Mouse (Mus musculus): ENCODE results near the gene Gjb5. TPM values are rescaled to one million over a fixed set of nuclear protein-coding genes. Genes with fewer than 3 reads are reported as not detected.

The Gjb5 gene
- polyA plus RNA-seq, 1 experiment from 2014 or later = 0.37 TPM

DNA sequence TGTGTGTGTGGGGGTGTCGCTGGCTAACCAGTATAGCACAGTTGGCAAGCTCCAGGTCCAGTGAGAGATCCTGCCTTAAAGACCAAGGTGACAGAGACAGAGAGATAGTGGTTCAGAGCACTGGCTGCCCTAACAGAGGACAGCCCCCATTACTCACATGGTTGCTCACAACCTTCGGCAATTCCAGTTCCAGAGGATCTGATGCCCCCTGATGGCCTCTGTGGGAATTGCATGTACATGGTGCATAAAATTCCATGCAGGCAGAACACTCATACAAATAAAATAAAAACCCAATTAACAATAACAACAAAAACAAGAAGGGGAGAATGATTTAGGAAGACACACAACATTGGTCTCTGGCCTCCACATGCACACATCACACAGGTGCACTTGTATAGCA lies 12.5 kb upstream of the Gjb5 start:
- Histone ChIP-seq H3K27ac (replicated peaks) (no peak overlapping the region), H3K4me2 (no peak overlapping the region), H3K36me3 (no peaks in the 10 kb centered on the region), H3K9ac (no peak overlapping the region), H3K4me1 (peaks cover 41% of the 10 kb centered on the region), H3K9me3 (no peaks in the 10 kb centered on the region), H3K4me3 (no peak overlapping the region), H3K27me3 (replicated peaks) (peaks cover 2% of the 10 kb centered on the region; the same call in 1 of the 2 replicates)
- WGBS = 48% methylated on average over 2 of the region's 2 CpGs
- ATAC-seq (ENCODE audit: extremely low read depth, insufficient number of reproducible peaks, low FRiP score, low TSS enrichment) = no peak

DNA sequence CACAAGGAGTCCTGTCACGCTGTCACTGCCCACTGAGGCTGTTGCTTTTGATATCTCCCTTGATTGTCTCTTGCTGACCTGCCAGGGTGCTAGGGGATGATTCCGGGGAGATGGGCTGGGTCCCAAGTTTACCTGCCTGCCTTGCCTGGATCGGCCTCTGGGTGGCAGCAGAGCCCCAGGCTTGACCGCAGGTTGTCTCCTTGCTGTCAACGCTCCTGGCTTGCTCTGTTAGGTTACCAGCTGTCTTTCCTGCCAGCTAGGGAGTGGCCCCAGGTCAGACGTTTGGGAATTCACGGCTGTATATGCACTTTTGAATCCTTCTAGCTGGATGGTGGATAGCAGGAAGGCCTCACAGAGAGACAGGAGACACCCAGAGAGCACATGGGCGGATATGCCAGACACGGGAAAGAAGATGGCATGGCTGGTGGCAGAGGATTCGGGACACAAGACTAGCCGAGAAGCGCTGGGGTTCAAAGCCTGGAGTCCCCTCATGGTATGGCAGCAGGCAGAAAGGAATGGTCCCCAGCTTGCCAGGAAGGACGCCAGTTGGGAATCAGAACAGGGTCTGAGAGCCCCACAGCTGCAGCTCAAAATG lies 10.5 kb upstream of the Gjb5 start:
- ATAC-seq (ENCODE audit: extremely low read depth, insufficient number of reproducible peaks, low FRiP score, low TSS enrichment) = no peak
- peaks cover 42% of the 10 kb centered on the region for H3K4me1 ChIP-seq

GRCm38 (mm10) chr4:127365834-127366233 lies 7.9 kb upstream of the Gjb5 start:
- Histone ChIP-seq H3K9me3 (no peaks in the 10 kb centered on the region), H3K27me3 (replicated peaks) (peaks cover under 1% of the 10 kb centered on the region; the same call in 1 of the 2 replicates), H3K4me1 (peaks cover 22% of the 10 kb centered on the region), H3K27ac (replicated peaks) (0 out of 2 replicates have a peak overlapping the region, but pooled peaks have one; percentile 26), H3K4me3 (no peak overlapping the region), H3K9ac (no peak overlapping the region), H3K4me2 (no peak overlapping the region), H3K36me3 (no peaks in the 10 kb centered on the region)
- no peak for ATAC-seq (ENCODE audit: extremely low read depth, insufficient number of reproducible peaks, low FRiP score, low TSS enrichment)
- 4% methylated on average over 4 of the region's 4 CpGs for WGBS

More for the DNA sequence above, 10.5 kb upstream of the Gjb5 start:
- 21% methylated on average over 13 of the region's 13 CpGs for WGBS
- Histone ChIP-seq H3K4me3 (no peak overlapping the region), H3K9me3 (no peaks in the 10 kb centered on the region), H3K27ac (replicated peaks) (no peak overlapping the region), H3K9ac (no peak overlapping the region), H3K4me2 (no peak overlapping the region), H3K27me3 (replicated peaks) (peaks cover 2% of the 10 kb centered on the region; the same call in 1 of the 2 replicates), H3K36me3 (no peaks in the 10 kb centered on the region)

DNA sequence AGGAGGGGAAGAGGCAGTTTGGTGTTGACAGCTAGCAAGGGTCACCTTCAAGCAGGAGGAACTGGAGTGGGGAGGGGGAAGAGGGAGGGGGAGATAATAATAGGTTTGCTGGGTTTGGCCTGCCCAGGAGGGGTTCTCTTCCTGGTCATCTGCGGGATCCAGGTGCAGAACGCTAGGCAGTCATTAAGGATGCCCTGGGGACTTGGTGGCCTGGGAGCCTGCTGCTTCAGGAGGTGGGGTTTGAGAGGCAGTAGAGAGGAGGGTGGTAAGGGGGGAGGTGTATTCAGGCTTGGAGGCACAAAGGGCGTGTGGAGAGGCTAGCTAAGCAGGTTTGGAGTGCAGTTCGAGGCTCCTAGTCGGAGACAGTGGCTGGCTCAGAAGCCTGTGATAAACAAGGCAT lies 7.5 kb upstream of the Gjb5 start:
- no peak overlapping the region for H3K4me2 ChIP-seq
- no peak overlapping the region for H3K4me3 ChIP-seq
- WGBS = 20% methylated on average over 5 of the region's 5 CpGs
- ATAC-seq (ENCODE audit: extremely low read depth, insufficient number of reproducible peaks, low FRiP score, low TSS enrichment) = no peak; the same call in 1 of the 2 replicates
- no peak overlapping the region for H3K9ac ChIP-seq
- 0 out of 2 replicates have a peak overlapping the region, but pooled peaks have one; percentile 26 for H3K27ac ChIP-seq (replicated peaks)
- peaks cover 22% of the 10 kb centered on the region for H3K4me1 ChIP-seq
- no peaks in the 10 kb centered on the region for H3K36me3 ChIP-seq
- H3K9me3 ChIP-seq = no peaks in the 10 kb centered on the region
- peaks cover 4% of the 10 kb centered on the region; the same call in 1 of the 2 replicates for H3K27me3 ChIP-seq (replicated peaks)

DNA sequence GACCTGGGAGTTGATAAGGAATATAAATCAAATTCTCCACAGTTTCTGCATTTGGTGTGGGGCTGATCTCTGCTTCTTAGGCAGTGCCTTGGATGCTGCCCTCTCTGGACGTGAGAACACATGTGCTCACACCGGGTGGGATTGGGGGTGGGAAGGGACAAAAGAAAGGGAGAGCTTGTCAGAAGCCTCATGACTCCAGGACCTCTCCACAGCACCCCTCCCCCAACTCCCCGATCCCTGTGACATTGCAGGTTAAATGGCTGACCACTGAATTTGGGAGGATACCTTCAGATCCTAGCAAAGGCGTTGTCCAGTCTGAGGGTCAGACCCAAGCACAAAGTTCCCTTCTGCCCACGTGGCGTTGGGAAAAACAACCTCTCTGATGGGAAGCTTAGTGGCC lies 6.5 kb upstream of the Gjb5 start:
- Histone ChIP-seq H3K27me3 (replicated peaks) (peaks cover 10% of the 10 kb centered on the region; the same call in 1 of the 2 replicates), H3K4me1 (peaks cover 22% of the 10 kb centered on the region), H3K4me3 (no peak overlapping the region), H3K36me3 (no peaks in the 10 kb centered on the region), H3K9ac (no peak overlapping the region), H3K4me2 (no peak overlapping the region), H3K27ac (replicated peaks) (no peak overlapping the region), H3K9me3 (no peaks in the 10 kb centered on the region)
- no peak for ATAC-seq (ENCODE audit: extremely low read depth, insufficient number of reproducible peaks, low FRiP score, low TSS enrichment)
- WGBS = 58% methylated on average over 6 of the region's 6 CpGs

DNA sequence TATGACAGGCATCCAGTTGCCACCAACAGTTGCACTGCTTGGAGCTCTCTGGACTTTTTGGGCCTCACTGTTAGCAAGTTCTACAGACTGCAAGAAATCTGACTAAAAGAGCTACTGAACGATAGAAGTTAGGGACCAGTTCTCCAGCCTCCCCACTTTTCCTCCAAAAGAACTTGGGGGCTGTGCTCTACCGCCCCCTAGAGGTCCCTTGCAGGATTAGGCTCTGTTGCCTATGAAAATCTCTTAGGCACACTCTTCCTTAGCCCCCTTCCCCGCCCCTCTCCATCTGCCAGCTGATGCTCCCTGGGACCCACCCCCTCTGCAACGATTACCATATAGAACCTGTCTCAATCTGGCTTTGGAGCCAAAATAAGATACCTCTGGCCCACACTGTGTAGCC lies 5.3 kb upstream of the Gjb5 start:
- 58% methylated on average over 4 of the region's 4 CpGs for WGBS
- H3K4me1 ChIP-seq = peaks cover 19% of the 10 kb centered on the region
- no peak overlapping the region for H3K27ac ChIP-seq (replicated peaks)
- ATAC-seq (ENCODE audit: extremely low read depth, insufficient number of reproducible peaks, low FRiP score, low TSS enrichment) = no peak
- peaks cover 21% of the 10 kb centered on the region for H3K27me3 ChIP-seq (replicated peaks)
- H3K4me2 ChIP-seq = no peak overlapping the region
- H3K9me3 ChIP-seq = no peaks in the 10 kb centered on the region
- H3K9ac ChIP-seq = no peak overlapping the region
- no peak overlapping the region for H3K4me3 ChIP-seq
- no peaks in the 10 kb centered on the region for H3K36me3 ChIP-seq

DNA sequence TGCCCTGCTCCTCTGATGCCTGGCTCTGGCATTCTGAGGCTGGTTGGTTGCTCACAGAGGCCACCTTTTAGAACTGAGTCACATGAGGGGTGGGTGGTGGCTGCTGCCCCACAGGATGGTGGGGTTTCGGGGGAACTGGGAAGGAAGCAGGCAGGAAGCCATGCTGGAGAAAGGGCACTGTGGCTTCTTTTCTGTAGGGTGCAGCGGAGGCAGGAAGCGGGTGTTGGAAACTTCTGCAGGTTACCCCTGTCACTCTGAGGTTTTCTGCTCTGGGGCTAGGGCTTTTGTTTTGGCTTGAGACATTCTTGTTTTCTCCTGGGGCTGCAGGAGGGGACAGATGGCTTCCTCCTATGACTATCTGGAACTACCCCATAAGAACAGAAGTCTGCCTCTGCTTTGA lies 4.5 kb upstream of the Gjb5 start:
- Histone ChIP-seq H3K27ac (replicated peaks) (no peak overlapping the region), H3K9me3 (no peaks in the 10 kb centered on the region), H3K27me3 (replicated peaks) (peaks cover 29% of the 10 kb centered on the region), H3K4me1 (peaks cover 21% of the 10 kb centered on the region), H3K9ac (no peak overlapping the region), H3K36me3 (no peaks in the 10 kb centered on the region), H3K4me3 (no peak overlapping the region), H3K4me2 (no peak overlapping the region)
- WGBS = 65% methylated on average over 3 of the region's 3 CpGs
- no peak for ATAC-seq (ENCODE audit: extremely low read depth, insufficient number of reproducible peaks, low FRiP score, low TSS enrichment)

DNA sequence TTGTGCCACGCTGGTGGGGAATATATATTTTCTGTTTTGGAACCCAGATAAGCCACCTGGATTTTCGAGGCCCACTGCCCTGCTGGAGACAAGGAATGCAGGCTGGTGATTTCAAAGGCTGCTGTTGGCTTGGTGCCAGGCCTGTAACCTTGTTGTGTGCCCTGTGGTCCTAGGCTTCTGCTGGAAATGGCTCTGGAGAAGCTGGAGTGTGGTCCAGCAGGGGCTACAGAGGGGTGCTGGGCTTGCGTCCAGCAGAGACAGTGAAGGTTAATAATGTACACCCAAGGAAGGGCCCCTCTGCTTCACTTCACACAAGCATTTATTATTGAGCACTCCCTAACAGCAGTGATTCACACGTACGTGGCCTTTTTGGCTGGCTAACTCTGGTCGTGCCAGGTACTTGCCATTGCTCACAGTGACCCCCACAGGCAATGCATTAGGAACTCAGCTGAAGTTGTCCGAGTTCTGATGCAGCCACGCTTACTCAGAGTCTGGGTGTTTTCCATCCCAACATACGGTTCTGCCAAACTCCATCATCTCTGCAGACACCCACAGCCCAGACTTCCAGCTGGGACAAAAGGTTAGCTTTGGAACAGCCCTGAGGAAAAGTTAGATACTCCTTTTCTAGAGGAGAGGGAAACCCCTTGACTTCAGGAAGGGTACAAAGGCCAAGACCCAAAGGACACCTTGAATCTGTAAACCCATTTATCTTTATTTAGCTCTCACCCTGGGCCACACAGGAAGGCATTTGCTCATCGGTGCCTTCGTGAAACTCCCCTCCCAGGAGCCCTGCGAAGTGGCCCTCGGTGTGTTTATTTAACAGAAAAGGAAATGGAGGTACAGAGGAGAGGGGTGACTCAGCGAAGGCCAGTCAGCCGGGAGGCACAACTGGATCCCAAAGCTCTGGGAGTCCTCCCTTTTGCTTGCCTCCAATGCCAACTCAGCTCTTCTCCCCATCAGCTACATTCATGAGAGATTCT lies 3.2 kb downstream of the Gjb5 start:
- no peaks in the 10 kb centered on the region for H3K36me3 ChIP-seq
- 43% methylated on average over 15 of the region's 15 CpGs for WGBS
- H3K4me3 ChIP-seq = no peak overlapping the region
- no peak overlapping the region for H3K4me2 ChIP-seq
- H3K9me3 ChIP-seq = no peaks in the 10 kb centered on the region
- peaks cover 38% of the 10 kb centered on the region for H3K4me1 ChIP-seq
- H3K9ac ChIP-seq = no peak overlapping the region
- H3K27ac ChIP-seq (replicated peaks) = peak overlapping the region; percentile 33
- H3K27me3 ChIP-seq (replicated peaks) = peaks cover 24% of the 10 kb centered on the region
- no peak for ATAC-seq (ENCODE audit: extremely low read depth, insufficient number of reproducible peaks, low FRiP score, low TSS enrichment)

- WGBS = 58% methylated on average over 8 of the region's 8 CpGs
- H3K9ac ChIP-seq = no peak within 1 kb of the TSS
- no peaks in the 10 kb centered on the region for H3K9me3 ChIP-seq
- peak within 1 kb of the TSS; percentile 33 for H3K27ac ChIP-seq (replicated peaks)
- peaks cover 16% of the 10 kb centered on the region for H3K27me3 ChIP-seq (replicated peaks)
- H3K4me1 ChIP-seq = peaks cover 38% of the 10 kb centered on the region
- H3K36me3 ChIP-seq = no peaks in the 10 kb centered on the region
- no peak within 1 kb of the TSS for H3K4me3 ChIP-seq
- no peak for ATAC-seq (ENCODE audit: extremely low read depth, insufficient number of reproducible peaks, low FRiP score, low TSS enrichment)
- H3K4me2 ChIP-seq = no peak within 1 kb of the TSS
These were observed 4.0 kb downstream of the Gjb5 start, which contains the start of gene Gjb4 for GRCm38 (mm10) chr4:127353951-127354438. TSS of gene Gjb4 (minus strand) at chr4:127354081.

DNA sequence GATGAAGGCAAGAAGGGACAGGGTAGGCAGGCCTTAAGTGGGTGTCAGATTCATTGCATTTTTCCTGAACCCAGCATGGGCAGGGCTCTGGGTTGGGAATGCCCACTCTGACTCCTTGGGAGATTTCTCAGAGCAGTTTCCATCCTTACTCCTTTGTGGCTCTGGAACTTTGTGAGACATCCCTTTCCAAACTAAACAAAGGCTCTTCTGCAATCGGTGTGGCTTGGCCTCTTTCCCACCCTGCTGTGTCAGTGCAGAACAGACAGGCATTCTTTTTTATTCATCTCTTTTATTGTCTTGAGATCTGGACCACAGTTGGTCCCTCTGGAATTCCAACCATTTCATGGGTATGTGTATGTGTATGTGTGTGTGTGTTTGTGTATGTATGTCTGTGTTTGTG lies 5.4 kb downstream of the Gjb5 start:
- Histone ChIP-seq H3K4me1 (peaks cover 32% of the 10 kb centered on the region), H3K27ac (replicated peaks) (no peak overlapping the region), H3K27me3 (replicated peaks) (peaks cover 2% of the 10 kb centered on the region), H3K9ac (no peak overlapping the region), H3K9me3 (no peaks in the 10 kb centered on the region), H3K4me2 (no peak overlapping the region), H3K36me3 (no peaks in the 10 kb centered on the region), H3K4me3 (no peak overlapping the region)
- ATAC-seq (ENCODE audit: extremely low read depth, insufficient number of reproducible peaks, low FRiP score, low TSS enrichment) = no peak
- 28% methylated on average over 1 of the region's 1 CpGs for WGBS

GRCm38 (mm10) chr4:127349560-127350300 lies 8.3 kb downstream of the Gjb5 start:
- Histone ChIP-seq H3K9ac (no peak overlapping the region), H3K27ac (replicated peaks) (no peak overlapping the region), H3K27me3 (replicated peaks) (peaks cover 4% of the 10 kb centered on the region; the same call in 1 of the 2 replicates), H3K9me3 (no peaks in the 10 kb centered on the region), H3K36me3 (no peaks in the 10 kb centered on the region), H3K4me3 (no peak overlapping the region), H3K4me1 (peaks cover 18% of the 10 kb centered on the region), H3K4me2 (no peak overlapping the region)
- 51% methylated on average over 4 of the region's 4 CpGs for WGBS
- no peak for ATAC-seq (ENCODE audit: extremely low read depth, insufficient number of reproducible peaks, low FRiP score, low TSS enrichment)

All from heart, embryonic 13.5 days (tissue).